Mouse (Mus musculus): ENCODE measurements around the gene Arhgap1.
A peak's percentile ranks its signal among the peaks of the same experiment; 100 is the strongest.
"Not testable (repeated sequence)": the region's sequence is repeated elsewhere in the genome, so short reads cannot be mapped to it uniquely, and the experiment has no call there.

The Arhgap1 gene

DNA sequence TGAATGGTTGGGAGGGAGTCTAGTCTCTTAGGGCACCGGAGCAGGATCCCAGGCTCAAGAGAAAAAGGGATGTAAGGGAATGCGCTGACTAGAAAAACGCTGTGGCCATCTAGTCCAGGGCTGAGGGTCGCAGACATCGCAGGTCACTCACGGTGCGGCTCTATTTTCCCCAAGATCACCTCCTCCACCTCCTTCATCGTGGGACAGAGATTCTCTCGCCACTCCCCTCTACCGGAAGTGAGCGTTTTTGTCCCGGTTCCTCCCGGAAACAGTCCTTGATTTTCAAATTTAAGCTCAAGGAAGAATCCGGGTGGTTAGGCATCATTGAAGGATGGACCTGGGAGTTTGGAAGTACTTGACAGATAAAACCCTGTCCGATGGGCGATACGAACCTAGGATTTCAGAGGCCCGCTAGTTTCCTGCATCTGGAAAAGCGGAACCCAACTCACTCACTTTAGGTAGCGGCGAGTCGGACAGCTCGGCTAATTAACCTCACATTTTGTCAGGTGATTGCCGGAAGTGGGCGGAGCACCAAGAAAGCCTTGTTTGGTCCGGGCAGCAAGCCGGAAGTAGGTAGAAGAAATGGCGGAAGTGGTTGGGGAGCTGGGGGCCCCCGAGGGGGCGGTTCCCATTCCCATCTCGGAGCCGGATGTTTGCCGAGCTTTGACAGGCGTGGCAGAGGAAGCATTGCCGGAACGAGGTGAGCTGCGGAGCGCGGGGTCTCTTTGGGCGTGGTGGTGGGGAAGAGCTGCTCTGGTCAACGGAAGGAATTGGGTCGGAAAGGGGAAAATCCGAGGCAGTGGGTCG, at the start of gene Arhgap1, which contains the start of gene Zfp408:
Gene Arhgap1, plus strand, starts transcription at position 308 of the 807 bp plus-strand sequence.
Gene Zfp408, minus strand, starts transcription at position 239 of the 807 bp plus-strand sequence.
- DNase-seq (ENCODE audit: low read depth, low spot score): peak; percentile 95

DNA sequence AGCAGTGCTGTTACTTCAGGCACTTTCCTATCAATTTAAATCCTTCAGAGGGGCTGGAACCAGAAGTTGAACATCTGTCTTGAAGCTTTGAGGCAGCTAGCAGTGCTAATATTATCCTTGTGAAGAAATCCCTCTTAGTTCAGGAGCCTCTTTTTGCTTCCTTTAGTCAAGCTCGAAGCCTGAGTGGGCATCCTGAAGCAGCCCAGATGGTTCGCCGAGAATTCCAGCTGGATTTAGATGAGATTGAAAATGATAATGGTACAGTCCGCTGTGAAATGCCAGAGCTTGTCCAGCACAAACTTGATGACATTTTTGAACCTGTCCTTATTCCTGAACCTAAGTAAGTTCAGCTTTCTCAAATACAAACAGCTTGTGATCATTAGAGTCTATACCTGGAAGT, 49.2 kb upstream of the Arhgap1 start:
- DNase-seq (ENCODE audit: low read depth, low spot score): no peak

DNA sequence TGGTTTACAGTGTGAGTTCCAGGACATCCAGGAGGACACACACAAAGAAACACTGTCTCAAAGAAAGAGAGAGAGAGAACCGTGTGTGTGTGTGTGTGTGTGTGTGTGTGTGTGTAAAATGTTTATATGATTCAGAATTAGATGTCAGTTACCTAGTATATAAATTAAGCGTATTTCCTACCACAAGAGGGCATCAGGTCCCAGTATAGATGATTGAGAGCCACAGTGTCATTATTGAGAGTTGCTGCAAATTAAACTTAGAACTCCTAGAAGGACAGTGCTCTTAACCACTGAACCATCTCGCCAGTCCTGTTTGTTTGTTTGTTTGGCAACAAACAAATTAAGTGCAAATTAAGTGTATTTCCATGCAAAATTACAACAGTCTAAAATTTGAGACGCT, 47.3 kb upstream of the Arhgap1 start:
- DNase-seq (ENCODE audit: low read depth, low spot score): no peak

DNA sequence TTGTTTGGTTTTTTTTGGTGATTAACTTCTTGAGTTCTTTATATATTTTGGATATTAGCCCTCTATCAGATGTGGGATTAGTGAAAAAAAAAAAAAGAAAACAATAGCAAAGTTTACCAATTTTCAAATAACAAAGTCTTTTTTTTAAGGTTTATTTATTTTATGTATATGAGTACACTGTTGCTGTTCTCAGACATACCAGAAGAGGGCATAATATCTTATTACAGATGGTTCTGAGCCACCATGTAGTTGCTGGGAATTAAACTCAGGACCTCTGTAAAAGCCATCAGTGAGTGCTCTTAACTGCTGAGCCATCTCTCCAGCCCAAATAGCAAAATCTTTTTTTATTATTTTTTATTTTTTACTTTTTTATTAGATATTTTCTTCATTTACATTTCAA, 40.3 kb upstream of the Arhgap1 start:
- DNase-seq (ENCODE audit: low read depth, low spot score): not testable (repeated sequence)

DNA sequence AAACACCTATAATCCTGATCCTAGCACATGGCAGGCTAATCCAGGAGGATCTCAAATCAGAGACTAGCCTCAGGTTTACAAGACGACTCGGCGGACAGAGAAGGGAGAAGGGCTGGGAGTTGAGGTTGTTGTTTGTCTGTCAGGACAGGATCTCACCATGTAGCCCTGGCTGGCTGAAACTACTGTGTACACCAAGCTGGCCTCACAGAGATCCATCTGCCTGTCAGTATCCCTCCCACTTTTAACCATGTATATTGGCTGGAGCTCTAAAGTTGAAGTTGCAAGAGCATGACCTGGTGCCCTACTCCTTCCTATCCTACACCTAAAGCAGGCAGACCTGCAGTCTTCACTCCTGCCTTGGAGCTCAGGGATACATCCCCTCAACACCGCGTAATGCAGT, 27.3 kb upstream of the Arhgap1 start:
- DNase-seq (ENCODE audit: low read depth, low spot score): no peak

DNA sequence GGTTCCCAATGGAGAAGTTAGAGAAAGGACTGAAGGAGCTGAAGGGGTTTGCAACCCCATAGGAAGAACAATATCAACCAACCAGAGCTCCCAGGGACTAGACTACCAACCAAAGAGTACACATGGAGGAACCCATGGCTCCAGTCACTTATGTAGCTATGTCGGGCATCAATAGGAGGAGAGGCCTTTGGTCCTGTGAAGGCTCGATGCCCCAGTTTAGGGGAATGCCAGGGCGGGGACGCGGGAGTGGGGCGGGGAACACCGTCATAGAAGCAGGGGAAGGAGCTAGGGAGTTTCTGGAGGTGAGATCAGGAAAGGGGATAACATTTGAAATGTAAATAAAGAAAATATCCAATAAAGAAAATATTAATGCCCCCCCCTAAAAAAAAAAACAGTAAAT, 26.3 kb upstream of the Arhgap1 start:
- DNase-seq (ENCODE audit: low read depth, low spot score): not testable (repeated sequence)

DNA sequence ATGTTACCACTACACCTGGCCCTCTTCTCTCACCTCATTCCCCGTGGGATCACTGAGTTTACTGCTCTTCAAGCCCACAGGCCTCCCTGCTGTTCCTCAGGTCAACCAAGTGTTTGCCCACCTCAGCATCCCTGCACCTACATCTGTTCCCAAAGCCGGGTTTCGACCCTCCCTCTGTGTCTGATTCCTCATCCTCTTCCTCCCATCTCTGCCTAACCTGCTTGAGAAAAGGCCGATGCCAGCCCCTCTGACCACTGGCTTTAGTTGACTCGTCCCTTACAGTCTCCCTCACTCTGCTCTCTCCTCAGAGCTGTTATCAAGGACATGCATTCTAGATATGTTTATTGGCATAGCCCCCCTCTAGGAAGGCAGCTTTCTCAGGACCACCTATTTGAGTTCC, 22.2 kb upstream of the Arhgap1 start:
- no peak for DNase-seq (ENCODE audit: low read depth, low spot score)

DNA sequence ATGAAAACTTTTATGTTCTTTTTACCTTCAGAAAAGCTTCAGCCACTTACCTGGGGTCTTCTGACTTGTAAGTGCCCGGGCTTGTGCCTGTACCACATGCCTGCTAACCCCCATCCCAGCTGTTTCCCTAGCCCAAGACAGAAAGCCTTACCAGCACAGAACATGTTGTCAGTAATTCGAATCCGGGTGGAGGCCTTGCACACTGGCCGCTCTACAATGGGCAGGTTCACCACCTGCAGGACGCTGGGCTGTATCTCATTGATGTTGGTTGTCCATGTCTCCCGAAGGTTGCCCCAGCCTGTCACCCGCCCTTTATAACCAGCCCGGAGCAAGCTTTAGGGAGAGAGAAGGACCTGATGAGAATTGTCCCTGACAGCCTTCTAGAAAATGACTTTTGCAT, 21.5 kb upstream of the Arhgap1 start:
- no peak for DNase-seq (ENCODE audit: low read depth, low spot score)

DNA sequence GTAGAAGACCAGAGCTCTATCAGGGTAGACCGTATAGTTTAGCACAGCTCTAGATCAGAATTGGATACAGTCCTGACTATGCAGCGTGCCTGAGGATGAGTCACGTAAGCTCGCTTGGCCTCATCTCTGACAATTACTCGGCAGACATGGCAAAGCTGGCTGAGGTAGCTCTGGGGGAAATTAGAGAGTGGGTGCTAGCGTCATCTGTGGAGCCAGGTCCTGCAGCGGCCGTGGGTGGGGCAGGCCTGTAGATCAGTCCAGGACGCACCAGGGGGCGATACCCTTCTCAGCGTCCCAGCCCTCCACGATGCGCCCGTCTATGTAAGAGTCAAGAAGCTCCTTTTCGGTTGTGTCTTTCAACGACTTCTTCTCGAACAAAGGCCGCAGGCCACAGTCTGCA, 20.0 kb upstream of the Arhgap1 start:
- no peak for DNase-seq (ENCODE audit: low read depth, low spot score)

DNA sequence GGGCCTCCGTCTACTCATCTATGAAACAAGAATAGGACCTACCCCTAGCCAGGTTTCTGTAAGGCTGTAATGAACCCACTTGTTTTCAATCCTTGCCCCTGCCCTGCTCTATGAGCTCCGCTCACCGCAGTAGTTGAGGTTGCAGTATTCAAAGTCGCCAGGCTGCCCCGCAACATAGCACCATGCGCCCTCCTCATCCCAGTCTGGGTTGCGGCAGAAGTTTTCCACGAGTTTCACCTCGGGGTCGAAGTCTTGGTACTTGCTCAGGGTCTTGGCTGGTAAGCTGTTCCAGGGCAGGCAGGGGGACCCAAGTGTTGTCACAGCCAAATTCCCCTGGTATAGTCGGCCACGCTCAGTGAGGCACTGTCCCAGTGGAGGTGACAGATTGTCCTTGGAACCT, 19.3 kb upstream of the Arhgap1 start:
- no peak for DNase-seq (ENCODE audit: low read depth, low spot score)

DNA sequence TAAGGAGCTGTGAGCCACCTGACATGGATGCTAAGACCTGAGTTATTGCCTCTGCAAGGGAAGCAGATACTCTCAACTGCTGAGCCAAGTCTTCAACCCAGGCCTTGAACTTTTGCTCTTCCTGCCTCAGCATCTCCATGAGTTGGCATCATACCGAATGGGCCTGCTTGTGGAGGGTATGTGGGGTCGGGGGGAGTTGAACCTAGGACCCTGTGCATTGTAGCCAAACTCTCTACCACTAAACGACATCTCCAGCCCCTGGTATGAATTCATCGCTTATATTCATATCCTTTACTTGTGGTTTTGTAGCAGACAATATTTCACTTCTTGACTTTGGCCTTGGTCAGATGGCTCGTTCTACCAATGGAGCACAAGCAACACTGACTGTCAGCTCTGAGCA, 17.8 kb upstream of the Arhgap1 start:
- DNase-seq (ENCODE audit: low read depth, low spot score): no peak

DNA sequence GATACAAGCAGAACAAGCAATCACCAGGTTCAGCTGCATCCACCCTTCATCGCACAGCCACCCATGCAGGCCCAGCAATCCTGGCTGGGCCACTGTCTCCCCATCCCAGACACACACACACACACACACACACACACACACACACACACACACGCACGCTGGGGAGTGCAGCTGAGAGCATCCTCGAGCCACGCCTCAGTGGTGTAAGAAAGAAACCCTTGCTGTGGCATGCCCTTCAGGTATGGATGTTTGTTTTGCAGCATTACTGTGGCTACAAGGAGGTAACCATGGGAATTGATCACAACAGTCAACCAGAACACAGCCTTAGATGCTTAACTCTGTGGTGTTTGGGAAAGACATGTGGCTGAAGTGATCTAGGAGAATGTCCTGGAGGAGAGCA, 17.3 kb upstream of the Arhgap1 start:
- no peak for DNase-seq (ENCODE audit: low read depth, low spot score)

DNA sequence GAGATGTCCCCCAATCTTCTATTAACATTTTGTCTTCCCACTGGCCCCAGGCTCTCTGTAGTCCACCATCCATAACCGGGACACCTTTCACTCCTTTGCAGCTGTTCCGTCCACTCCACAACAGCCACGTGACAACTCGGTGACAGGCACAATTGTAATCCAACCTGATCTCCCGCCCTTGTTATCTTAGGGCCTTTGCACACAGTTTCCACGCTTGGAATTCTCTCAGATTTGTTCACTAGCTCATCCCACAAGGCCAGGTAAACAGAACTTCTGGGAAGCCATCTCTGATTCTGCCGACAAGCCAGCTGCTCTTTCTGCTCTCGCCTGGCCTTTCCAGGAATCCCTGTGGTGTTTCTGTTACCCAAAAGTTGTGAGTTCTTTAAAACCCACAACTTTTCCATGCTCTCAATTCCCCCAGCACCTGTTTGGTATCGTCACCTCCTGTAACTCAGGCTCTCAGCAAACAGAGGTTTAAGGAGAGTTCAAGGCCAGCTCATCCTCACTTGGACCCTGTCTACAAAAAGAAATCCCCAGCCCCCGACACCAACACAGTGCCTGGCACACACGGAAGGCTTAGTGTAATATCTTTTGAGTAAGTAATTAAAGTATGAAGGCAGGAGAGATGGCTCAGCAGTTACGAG, 16.2 kb upstream of the Arhgap1 start:
- DNase-seq (ENCODE audit: low read depth, low spot score): no peak

DNA sequence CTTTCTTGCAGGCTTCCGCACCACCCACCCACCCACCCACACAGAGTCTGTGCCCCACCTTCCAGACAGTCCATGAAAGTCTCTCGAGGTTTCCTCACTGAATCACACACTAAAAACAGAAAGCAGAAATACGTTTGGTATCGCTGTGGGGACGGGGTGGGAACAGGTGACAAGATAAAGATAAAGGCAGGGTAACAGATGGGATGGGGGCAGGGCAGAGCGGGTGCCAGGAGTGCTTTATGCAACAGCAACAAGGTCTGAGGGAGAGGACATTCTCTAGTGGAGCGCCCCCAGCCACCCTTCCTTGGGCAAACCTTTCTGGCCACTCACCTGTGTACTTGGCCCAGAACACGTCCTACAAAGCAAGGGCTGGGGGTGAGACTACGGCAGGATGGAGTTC, 14.8 kb upstream of the Arhgap1 start:
- no peak for DNase-seq (ENCODE audit: low read depth, low spot score)

DNA sequence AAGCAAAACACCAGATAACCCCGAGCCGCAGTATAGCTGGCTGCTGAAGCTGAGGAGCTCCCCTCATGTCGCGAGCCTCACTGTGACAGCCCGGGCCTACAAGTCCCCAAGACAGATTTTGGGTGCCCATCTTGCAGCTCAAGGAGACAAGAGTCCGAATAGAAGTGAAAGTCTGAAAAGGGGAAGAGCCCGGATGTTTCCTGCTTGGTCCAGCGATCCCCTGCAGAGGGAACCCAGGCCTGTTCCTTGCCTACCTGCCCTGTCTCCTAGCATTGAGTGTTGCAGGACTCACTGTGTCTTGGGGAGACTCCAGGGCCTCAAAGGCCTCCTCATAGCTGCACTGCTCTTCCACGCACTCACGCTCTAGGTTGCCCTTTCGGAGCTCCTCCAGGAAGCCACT, 14.2 kb upstream of the Arhgap1 start:
- DNase-seq (ENCODE audit: low read depth, low spot score): no peak

DNA sequence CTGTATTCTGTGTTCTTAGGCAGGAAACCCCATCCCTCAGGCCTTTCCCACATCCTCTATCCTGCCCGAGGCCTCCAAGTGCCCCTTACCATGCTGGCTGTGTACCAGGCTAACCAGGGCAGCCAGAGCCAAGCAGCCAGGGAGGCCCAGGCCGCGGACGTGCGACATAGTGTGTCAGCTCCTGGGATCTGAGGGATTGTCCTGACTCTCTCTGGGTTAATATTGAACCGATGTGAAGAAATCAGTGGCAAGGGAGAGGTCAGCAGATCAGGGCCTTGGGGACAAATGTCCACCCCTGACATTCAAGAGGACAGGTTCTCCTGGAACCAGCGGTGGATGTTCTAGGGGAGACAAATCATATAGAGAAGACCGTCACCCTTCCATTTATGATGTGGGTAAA, 13.4 kb upstream of the Arhgap1 start, which contains the start of gene F2:
Gene F2, minus strand, starts transcription at position 186 of the 400 bp plus-strand sequence.
- DNase-seq (ENCODE audit: low read depth, low spot score): no peak

DNA sequence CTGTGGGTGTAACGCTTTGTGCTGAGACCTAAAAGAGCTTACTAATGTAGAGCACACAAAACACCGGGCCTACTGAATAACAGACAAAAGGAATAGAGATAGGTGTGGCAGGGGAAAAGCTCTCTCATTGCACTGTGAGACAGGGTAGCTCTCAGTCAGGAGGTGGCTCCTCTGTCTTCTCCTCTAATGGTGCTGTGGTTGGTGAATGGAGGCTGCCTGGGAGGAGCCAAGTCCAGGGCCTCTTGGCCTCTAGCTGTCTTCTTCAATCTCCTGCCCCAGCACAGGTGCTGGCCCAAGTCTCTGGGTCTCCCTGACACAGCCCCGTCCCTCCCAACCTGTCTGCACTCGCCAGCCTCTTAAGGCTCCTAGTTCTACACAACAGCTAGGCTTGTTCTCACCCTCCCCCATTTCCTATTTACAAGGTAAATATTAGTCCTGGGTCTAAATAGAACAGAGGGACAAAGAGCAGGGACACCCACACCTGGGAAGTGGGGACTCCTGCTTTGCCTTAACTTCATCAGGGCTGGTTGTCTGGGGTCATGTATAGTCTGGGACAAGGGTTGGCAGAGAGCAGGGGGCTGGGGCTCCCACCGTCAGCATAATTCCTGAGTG, 12.8 kb upstream of the Arhgap1 start:
- no peak for DNase-seq (ENCODE audit: low read depth, low spot score)

DNA sequence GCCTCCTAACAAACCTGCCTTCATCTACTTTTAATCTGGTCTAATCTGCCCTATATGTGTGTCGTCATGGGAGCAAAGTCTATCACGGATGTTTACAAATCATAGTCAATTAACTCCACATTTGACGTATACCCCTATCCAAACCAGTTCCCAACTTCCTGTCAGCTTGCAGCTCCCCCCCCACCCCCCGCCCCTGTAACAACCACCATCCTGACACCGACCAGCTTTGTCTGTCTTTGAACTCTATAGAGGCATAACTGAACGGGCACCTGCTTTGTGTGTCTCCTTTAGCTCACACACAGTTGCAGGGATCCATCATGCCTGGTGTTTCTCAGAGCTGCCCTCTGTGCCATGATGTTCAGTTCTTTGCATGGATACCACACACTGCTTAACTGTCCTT, 10.7 kb upstream of the Arhgap1 start:
- no peak for DNase-seq (ENCODE audit: low read depth, low spot score)

DNA sequence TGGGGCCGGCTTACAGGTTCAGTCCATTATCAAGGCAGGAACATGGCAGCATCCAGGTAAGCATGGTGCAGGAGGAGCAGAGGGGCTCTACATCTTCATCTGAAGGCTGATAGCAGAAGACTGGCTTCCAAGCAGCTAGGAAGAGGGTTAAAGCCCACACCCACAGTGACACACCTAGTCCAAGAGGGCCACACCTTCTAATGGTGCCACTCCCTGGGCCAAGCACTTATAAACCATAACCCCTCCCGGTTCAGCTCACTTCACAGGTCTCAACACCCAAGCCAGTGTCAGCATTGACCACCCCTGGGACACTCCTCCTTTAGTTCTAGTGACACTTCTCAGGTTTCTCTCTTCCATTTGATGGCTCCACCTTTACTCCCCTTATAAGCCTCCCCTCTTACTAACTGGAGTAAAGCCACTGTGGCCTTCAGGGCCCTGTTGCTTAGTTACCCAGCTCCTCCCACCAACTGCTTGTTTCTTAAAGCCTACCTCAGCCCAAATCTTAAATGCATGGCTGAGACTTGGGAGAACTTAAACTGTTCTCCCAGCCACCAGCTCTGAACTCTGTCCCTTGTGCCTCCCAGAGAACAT, 6.7 kb upstream of the Arhgap1 start:
- no peak for DNase-seq (ENCODE audit: low read depth, low spot score)

DNA sequence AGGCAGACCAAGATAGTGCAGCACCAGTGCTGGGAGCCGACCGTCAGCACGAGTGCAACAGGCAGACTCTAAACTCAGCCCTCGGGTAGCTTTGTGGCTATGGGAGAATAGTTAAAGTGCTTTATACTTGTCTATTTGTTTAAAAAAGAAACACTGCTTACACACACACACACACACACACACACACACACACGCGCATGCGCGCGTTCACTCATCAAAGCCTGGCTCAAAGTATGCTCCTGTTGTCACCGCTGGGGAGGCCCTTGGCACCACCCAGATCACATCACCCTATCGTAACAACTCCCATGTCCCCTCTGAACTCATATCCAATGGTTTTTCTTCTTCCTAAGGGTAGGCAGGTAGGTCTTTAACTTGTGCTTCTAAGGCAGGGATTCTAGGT, 5.6 kb upstream of the Arhgap1 start:
- DNase-seq (ENCODE audit: low read depth, low spot score): no peak

DNA sequence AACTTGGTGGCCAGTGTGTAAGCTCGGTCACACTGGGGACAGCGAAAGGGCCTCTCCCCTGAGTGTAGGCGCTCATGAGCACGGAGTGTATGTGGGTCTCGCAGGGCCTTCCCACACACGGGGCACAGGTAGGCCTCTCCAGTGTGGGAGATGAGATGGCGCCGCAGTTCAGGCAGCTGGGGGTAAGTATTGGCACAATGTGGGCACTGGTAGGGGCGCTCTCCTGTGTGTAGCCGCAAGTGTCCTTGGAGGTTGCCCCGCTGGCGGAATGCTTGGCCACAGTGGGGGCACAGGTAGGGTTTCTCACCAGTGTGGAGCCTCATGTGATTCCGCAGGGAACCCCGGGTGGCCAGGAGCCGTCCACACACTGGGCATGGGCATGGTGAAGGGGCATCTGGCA, 4.3 kb upstream of the Arhgap1 start:
- DNase-seq (ENCODE audit: low read depth, low spot score): no peak

DNA sequence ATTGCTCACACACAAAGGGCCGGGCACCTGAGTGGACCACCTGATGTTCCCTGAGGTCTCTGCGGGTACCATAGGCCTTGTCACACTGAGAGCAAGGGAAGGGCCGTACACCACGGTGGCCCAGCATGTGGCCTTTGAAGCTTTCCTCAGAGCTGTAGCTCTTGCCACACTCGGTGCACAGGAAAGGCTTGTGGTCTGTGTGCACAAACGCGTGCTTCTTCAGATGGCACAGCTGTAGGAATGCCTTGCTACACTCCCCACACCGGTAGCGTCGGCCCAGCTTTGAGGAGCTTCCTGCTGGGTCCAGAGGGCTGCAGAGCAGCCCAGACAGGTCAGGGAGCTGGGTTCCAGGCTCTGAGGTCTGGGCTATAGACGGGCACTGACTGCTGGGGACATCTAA, 3.8 kb upstream of the Arhgap1 start:
- DNase-seq (ENCODE audit: low read depth, low spot score): no peak

Measured in skeletal muscle tissue, adult 2 months (tissue).